Comparison of ENCODE assay signal across 8 mouse cellular contexts in the genomic region with DNA sequence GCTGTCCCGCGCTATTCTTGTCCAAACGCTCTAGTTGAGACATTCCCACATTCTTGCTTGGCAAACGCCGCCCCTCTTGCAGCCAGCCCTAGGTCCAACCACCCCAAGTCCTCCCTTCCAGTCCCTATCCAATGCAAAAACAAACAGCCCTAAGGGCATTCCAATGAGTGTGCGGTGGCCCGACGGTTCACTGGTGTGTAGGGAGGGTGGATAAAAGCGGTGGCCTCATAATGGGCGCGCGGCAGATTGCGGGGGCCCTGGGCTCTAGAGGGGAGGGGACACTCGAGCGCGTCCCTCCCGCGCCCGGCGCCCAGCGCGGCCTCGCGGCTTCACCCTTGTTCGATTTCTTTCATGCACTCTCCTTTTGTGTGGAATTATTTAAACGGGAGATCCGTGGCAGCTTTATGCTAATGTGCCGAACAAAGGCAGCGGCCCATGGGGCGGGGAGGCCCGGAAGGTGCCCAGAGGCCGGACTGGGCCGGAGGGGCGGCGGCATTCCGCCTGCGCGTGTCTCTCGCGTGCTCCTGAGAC. TPM values are rescaled to one million over a fixed set of nuclear protein-coding genes. Genes with fewer than 3 reads are reported as not detected.
DNase-seq lines count a peak whose midpoint lies in the region; ATAC-seq and TF ChIP-seq lines count a peak whose summit lies in the region.

No protein-coding gene starts in this region.

- peaks cover 58% of the 10 kb centered on the region for H3K27me3 ChIP-seq in forebrain, embryonic 12.5 days
- peaks cover 11% of the 10 kb centered on the region; the same call in 1 of the 2 replicates for H3K27me3 ChIP-seq in cerebellum, adult 2 months (ENCODE audit: control insufficient read depth, insufficient read depth, low read length)

- H3K9me3 ChIP-seq in forebrain, embryonic 12.5 days: no peaks in the 10 kb centered on the region

- H3K9ac ChIP-seq in forebrain, embryonic 12.5 days: peak overlapping the region; percentile 45

- H3K4me3 ChIP-seq in forebrain, embryonic 12.5 days (replicated peaks): peak overlapping the region; percentile 28
- H3K4me3 ChIP-seq in cerebellum, adult 2 months (replicated peaks; ENCODE audit: insufficient read depth, low read depth, low read length): no peak overlapping the region

- peak; percentile 5 for DNase-seq in right cerebral cortex, postnatal 25 days
- DNase-seq in right cerebral cortex, postnatal 14 days: no peak
- peak; percentile 5 for DNase-seq in kidney, postnatal 14 days
- DNase-seq in retina, embryonic 14.5 days (ENCODE audit: low spot score): peak; percentile 78
- no peak for DNase-seq in lung, adult 18-20 months
- DNase-seq in cerebellum, adult 2 months: no peak
- DNase-seq in natural killer cell, adult 2 months (ENCODE audit: low spot score in 2 of 2): no peak

- peak overlapping the region; percentile 94 for H3K27ac ChIP-seq in forebrain, embryonic 12.5 days
- no peak overlapping the region for H3K27ac ChIP-seq in cerebellum, adult 2 months (ENCODE audit: insufficient read depth, low read length)

- H3K36me3 ChIP-seq in forebrain, embryonic 12.5 days (replicated peaks): no peaks in the 10 kb centered on the region

- peak overlapping the region; percentile 51 for H3K4me2 ChIP-seq in forebrain, embryonic 12.5 days

- no peak for TF ChIP-seq CTCF in cerebellum, adult 2 months (IDR thresholded peaks at IDR 0.05; ENCODE audit: borderline replicate concordance, insufficient read depth, low read depth, low read length)

- under 1% methylated on average over 40 of the region's 40 CpGs for WGBS in forebrain, embryonic 12.5 days
- 10% methylated on average over 40 of the region's 40 CpGs for WGBS in cerebellum, adult 2 months

- ATAC-seq in forebrain, embryonic 12.5 days (ENCODE audit: low FRiP score): peak; percentile 33

- TF ChIP-seq POLR2A in cerebellum, adult 2 months (IDR thresholded peaks at IDR 0.05; ENCODE audit: borderline replicate concordance, insufficient read depth, low read length): no peak

- H3K4me1 ChIP-seq in forebrain, embryonic 12.5 days: peaks cover 72% of the 10 kb centered on the region
- H3K4me1 ChIP-seq in cerebellum, adult 2 months (ENCODE audit: control insufficient read depth, insufficient read depth, low read length): peaks cover 4% of the 10 kb centered on the region; the same call in 1 of the 2 replicates

RNA-seq across cellular contexts. Expression of a gene that starts 3.5 kb away (rescaled TPM):
- polyA plus RNA-seq in forebrain, embryonic 12.5 days (2016; fragmentation: Nextera tagmentation; extraction: Ambion mirVana): 11.9 and 13.4 TPM in 2 replicates
- 0.65 and 0.74 TPM in 2 replicates for polyA plus RNA-seq in cerebellum, adult 2 months (2012; rRNA removed)

Comparison
In these comparisons a context has a peak if more than half of its experiments do, and no peak if none do; other contexts are left out.
1. DNase-seq: peak in right cerebral cortex, postnatal 25 days (single experiment), kidney, postnatal 14 days (single experiment) and retina, embryonic 14.5 days (single experiment); none in right cerebral cortex, postnatal 14 days (single experiment), lung, adult 18-20 months (0 of 2), cerebellum, adult 2 months (0 of 2) and natural killer cell, adult 2 months (0 of 2).